Mouse (Mus musculus): ENCODE measurements around the gene Slc25a1. TPM values are rescaled to one million over a fixed set of nuclear protein-coding genes. Genes with fewer than 3 reads are reported as not detected.

The Slc25a1 gene
- total RNA-seq, 2 experiments from 2014 or later, result 37.1 to 39.9 TPM

DNA sequence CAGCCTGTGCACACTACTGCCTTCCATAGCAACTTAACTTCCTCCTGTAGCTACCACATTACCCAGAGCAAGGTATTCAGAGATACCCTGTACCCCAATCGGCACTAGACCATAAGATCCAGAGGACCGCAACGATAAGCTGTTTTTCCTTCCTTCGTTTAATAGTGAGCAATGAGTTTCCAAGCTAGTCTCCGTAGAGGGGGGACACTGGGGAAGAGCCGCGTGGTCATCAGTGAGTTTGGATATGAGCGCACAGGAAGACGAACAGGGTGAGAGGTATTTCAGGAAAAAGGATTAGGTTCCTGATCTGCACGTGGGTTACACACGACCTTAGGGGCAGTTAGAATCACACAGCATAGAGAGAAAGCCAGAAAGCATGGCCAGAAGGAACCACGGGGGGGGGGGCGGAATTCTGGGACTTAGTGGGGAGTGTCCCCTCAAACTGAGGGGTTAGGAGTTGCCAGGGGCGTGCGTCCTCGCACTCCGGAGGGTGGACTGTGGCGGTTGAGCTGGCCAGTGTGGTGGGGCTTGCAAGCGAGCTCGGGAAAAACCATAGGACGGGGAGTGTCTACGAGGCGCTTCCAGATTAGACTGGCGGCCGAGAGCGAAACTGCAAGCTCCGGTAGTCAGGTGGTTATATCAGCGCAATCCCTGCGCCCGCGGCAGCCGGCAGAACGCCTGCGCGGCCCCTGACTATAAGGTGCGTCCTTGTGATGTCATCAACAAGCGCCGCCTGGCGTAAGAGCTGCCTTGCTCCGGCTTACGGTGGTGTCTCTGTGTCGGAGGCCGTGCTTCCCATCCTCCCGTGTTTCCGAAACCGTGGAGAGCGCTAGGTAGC lies 6.5 kb downstream of the Slc25a1 start:
- DNase-seq, result peak; percentile 94

DNA sequence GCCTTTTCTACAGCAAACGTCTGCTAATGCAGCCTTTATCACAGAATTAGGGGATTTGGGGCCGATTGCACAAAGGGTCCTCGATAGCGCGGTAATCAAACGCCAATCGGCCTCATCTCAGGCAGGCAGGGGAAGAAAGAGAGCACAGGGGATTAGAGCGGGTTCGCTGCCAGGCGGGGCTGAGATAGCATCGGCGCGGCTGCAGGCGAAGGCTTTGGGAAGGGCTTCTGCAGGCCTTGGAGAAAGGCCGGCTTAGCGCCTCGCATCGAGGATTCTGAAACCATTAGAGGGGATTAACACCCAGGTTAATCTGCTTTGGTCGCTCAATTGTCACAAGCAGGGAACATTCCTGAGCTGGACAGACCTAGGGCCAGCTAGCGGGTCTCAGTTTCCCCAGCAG lies 7.4 kb downstream of the Slc25a1 start:
- DNase-seq, result no peak

DNA sequence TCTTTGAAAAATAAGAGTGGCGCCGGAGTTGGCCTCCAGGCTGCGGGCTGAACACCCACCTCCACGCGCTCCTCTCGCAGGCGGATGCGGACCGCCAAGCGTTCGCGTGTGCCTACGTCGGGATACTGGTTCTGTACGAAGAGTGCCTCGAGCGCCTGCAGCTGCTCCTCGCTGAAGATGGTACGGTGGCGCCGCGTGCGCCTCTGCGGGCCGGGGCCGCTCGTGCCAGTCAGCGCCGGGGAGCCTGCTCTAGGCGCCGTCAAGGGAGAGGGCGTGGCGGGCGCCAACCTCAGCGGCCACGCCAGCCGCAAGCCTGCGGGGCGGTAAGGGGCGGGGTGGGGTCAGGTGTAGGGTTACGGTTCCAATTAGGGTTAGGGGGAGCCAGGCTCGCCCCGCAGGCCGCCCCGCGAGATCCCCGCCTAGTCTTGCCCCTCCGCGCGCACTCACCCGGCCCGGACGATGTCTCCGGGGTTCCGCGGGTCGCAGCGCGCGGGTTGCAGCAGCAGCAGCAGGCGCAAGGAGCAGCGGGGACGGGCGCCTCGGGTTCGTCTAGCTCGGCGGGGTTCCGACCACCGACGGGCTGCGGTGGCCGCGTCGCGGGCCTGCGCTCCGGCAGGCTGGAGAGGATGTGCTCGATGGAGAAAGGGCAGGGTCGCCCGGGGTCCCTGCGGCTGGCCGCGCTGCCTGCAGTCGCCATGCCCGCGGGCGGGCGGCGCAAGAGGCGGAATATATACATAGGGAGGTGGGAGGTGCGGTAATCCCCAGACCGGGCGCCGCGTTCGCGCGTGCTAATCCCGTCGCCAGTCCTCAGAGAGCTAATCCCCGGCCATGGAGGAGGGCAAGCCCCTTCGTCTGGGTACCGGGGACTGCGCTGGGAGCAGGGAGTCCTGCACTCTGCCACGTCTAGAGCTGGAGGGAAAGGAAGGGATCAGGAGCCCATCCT lies 13.4 kb downstream of the Slc25a1 start, which contains the start of gene Gsc2:
Gsc2 (minus strand) TSS at position 753 of the 943 bp plus-strand sequence.
- DNase-seq, result no peak

DNA sequence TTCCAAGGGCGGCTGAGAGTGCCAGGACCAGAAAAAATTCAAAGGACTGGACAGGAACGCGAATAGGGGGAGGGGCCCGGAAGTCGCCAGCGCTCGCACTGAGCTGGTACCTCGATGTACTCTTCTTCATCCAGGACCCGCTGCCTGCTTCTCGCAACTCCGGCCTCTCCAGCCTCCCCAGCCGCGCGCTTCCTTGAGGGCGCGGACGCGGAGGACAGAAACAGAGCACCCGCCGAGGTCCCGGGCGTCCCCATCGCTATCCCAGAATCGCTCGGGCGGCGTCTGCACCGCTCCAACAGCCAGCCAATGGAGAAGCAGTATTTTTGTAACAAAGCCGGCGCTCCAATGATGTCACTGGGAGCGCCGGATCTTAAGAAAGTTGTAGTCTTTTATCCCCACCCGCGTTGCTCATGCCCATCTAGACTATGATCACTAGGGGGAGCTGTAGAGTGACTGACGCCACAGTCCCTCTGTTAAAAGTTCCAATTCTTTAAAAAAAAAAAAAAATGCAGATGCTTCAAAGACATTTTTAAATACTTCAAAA lies 16.9 kb downstream of the Slc25a1 start, which contains the start of gene Ess2:
Ess2 (minus strand) TSS at position 297 of the 544 bp plus-strand sequence.
- peak; percentile 92 for DNase-seq

DNA sequence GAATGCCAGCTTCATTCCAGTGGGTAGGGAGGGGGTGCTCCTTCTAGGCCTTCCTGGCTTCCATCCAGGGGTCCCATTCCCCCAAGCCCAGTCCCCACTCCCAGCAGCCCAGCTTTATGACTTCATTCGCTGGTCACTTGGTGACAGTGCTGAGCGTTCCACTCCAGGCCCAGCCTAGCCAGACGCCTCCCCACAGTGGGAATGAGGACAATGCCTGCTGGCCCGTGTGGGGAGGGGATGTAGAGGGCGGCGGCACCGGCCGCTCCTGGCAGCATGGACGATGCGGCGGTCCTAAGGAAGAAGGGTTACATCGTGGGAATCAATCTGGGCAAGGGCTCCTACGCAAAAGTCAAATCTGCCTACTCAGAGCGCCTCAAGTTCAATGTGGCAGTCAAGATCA lies 29.6 kb downstream of the Slc25a1 start, which contains the start of the genes Dgcr2 and Tssk2:
Dgcr2 (minus strand) TSS at position 101 of the 400 bp plus-strand sequence.
Tssk2 (plus strand) TSS at position 176 of the 400 bp plus-strand sequence.
- DNase-seq, result no peak

DNA sequence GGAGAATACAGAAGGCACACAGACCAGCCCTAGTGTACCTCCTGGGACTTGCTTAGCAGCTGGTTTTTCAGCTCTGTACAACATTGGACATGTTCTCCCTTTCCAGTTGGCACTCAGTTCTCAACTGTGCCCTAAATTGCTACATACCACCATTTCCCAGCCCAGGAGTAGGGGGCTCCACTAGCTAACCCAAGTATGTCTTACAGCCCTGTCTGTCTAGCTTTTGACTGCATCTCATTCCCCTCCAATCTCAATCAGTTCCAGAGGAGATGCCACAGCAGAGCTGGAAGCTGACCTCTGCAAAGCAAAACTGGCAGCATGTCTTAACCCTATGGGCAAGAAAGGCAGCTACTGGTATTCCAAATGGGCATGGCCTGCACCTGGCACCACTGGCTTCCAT lies 31.9 kb downstream of the Slc25a1 start:
- no peak for DNase-seq

DNA sequence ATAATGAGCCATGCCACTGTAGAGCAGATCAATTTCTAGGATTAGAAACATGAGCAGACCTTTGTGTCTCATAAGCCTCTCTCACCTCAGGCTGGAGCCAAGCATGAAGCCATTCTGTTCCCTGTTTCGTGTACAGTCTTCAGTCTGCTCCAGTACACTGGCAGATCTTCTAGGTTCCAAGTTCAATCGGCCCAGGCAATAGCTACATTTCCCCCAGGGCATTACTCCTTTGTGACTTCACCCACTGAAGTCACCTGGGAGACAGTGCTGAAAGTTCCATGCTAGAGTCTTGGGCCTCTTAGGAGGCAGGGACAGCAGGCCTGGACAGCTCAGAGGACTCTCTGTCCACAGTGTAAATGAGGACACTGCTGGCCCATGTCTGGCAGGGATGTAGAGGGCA lies 34.1 kb downstream of the Slc25a1 start, which contains the start of gene Tssk1:
Tssk1 (plus strand) TSS at position 301 of the 400 bp plus-strand sequence.
- no peak for DNase-seq

DNA sequence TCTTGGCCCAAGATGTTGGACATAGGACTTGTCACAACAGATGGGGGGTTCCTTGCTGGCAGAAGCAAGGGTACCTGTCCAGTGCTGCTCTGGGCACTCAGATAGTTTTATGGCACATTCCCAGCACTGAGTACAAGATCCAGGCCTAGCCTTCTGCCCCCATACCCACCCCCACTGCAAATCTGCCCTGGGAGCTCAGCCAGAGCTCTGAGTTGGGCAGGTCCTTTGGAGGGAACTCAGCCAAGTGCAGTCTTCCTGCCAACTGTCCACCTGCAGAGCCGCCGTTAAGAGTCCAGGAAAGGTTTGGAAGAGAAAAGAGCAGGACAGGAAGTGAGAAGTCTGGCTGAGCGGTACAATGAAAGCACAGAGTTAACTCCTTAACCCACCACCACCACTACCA lies 35.4 kb downstream of the Slc25a1 start:
- no peak for DNase-seq

DNA sequence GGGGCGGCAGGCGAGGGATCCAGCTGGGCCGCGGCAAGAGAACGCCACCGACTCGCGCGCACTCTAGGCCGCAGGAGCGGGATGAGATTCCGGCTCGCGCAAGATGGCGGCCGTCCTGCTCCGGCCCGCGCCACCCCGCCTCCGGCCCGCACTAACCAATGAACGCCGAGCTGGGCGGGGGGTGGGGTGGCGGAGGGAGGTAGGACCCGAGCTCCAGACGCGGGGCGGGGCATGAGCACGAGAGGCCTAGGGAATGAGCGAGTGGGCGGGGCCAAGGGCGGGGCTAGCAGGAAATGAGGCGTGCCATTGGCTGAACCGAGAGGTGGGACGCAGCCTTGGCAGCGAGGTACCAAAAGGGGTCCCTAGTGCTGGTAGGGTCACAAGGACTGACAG lies 36.5 kb downstream of the Slc25a1 start, which contains the start of gene Gm20518:
Gm20518 (minus strand) TSS at position 105 of the 393 bp plus-strand sequence.
- DNase-seq, result peak; percentile 98

DNA sequence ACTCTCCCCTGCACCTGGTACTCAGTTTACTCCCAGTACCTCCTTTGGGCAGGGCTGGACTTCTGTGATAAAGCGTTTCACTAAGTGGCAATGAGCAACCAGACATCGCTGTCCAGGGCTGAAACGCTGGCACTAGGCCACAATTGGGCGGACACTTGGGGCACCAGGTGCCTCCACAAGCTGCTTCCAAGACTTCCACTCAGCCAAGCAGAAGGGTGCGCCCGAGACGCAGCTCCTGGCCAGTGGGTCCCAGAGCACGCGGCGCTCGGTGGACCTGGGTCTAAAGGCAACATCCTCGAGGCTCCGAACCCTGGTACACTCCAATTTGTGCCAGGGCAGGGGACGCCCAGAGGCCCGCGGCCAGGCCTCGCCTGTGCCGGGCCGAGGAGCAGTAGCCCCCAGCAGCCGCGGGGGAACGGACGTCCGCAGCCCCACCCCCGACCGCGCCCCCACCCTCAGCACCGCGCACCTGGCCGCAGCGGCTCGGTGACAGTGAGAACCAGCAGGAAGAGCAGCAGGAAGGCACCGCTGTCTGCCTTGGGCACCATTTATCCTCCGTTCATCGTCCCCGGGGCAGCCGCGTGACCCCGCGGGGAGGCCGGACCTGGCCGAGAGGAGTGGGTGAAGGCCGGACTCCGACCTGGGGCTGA lies 37.0 kb downstream of the Slc25a1 start:
- DNase-seq, result peak; percentile 34 to 47

DNA sequence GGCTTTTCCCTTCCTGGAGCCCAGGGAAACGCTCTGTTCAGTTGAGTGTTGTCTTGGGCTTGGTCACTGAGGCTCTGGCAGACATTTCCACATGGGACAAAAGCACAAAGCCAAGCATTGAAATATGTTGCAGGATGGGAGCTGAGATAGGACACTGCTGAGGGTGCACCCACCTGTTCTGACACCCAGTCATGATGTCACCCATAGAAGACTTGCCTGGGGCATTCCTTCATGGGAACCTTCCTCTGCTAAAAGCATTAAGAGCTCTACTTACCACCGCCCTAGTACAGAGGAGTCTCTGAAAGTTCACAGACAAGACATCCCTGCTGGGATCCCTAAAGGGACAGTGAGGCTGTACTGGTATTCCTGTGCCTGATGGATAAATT lies 37.7 kb downstream of the Slc25a1 start:
- DNase-seq, result no peak

DNA sequence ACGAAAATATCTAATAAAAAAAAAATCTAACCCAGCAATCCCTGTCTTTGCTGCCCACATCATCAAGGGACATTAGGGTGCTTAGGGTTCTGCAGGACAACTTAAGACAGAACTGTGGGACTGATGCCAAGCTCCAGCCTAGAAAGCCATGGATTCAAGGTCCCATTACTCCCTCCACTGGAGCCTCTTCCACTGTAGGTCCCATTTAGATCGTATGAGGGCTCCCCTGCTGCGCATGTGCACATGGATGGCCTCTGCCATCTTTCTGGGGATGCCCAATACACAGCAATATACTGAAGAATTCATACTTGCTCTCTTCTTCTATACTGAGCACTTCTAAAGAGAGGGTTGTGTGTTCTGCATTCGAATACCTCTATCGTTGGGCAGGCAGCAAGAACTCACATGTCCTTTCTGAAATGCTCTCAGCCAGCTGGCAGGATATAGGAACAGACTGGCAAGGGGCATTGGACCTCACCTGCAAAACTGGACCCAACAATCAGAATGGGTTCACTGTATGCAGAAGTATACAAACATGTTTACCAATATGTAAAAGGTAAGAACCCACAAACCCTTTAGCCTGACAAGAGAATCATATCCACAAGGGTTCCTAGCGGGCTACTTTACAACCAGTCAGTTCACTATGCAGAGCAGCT lies 38.2 kb downstream of the Slc25a1 start:
- no peak for DNase-seq

DNA sequence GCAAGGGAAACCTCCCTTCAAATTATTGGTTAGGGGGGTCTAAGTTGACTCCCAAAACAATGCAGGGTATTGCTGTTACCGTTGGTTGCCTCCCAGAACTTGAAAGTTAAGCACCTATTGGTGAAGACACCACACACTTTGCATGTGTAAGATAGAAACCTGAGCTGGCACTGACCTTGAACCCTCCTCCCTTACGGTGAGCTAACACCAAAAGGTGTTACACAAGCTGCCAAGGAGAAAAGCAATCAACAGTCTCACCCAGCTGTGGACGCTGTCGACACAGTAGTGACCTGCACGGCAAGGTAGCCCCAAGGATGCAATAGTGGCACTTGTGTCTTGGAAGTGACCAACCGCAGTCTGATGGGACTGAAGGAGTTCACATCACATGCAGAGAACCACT lies 43.9 kb downstream of the Slc25a1 start:
- no peak for DNase-seq

DNA sequence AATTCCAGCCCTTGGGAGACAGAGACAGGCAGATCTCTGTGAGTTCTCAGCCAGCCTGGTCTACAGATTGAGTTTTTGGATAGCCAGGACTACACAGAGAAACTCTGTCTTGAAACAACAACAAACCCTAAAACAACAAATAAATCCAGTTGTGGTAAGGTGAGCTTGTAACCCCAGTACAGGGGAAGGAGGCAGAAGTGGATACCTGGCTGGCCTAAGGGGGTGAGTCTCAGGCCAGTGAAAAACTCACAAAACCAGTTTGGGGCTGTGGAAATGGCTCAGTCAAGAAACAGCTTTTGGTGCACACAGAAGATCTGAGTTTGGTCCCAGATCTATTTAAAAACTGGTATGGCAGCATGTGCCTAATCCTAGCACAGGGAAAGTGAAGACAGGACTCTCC lies 45.8 kb downstream of the Slc25a1 start:
- DNase-seq, result no peak

DNA sequence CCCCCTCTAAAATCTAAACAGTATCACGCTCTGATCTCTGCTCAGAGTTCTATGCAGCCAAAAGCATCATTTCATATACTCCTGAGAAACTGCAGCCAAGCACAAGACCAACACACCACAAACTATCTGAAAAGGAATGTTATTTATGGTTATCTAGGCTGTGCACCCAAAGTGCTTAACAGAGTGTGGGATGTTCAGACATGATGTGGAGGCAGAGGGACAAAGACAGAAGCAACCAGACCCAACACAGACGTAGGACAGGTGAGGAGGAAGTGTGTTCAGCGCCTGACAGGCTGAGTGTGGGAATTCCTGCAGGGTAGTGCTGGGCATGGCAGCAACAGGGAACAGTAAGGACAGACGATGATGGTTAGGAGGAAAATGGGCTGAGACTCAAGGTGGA lies 48.4 kb downstream of the Slc25a1 start:
- DNase-seq, result no peak

DNA sequence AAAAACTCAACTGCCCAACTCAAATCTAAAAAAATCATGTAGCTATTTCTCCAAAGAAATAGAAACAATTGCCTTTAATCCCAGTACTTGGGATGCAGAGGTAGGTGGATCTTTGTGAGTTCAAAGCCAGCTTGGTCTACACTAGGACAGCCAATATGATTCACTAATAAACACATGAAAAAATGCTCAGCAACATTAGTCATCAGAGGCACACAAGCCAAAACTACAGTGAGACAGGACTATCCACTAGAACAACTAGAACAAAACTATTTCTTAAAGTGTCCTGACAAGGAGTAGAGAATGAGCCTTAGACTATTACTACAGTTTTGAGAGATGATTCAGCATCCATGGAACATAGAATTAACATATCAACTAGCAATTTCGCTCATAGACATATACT lies 51.9 kb downstream of the Slc25a1 start:
- DNase-seq, result no peak

Other genes with a start within 250 kb of the Slc25a1 start
- 10 to 100 TPM; 73.4 to 80.2 TPM for gene Med15, start 195.3 kb downstream of the Slc25a1 start, total RNA-seq (2021)
- gene Klhl22, start 168.6 kb downstream of the Slc25a1 start, total RNA-seq (2021), result 100 to 1,000 TPM in 1 of 2 experiments, 10 to 100 TPM in 1; 86.2 to 109 TPM
- gene Scarf2, start 130.9 kb downstream of the Slc25a1 start, total RNA-seq (2021), result 1 to 10 TPM; 2.1 to 2.4 TPM
- gene B830017H08Rik, start 95.1 kb downstream of the Slc25a1 start, total RNA-seq (2021), result 1 to 10 TPM; 2.6 to 4.0 TPM
- gene Car15, start 89.9 kb downstream of the Slc25a1 start, total RNA-seq (2021), result 10 to 100 TPM; 12.8 to 16.4 TPM
- gene Gm20518, start 36.5 kb downstream of the Slc25a1 start, total RNA-seq (2021), result 1 to 10 TPM; 2.7 to 4.1 TPM
- gene Tssk1, start 34.0 kb downstream of the Slc25a1 start, total RNA-seq (2021), result not detected
- 100 to 1,000 TPM; 106 to 110 TPM for gene Dgcr2, start 29.7 kb downstream of the Slc25a1 start, total RNA-seq (2021)
- not detected for gene Tssk2, start 29.6 kb downstream of the Slc25a1 start, total RNA-seq (2021)
- gene Ess2, start 16.9 kb downstream of the Slc25a1 start, total RNA-seq (2021), result 10 to 100 TPM; 28.1 to 28.5 TPM
- gene Gsc2, start 13.2 kb downstream of the Slc25a1 start, total RNA-seq (2021), result not detected
- not detected for gene Vpreb2, start 52.2 kb upstream of the Slc25a1 start, total RNA-seq (2021)
- 10 to 100 TPM; 66.1 to 70.8 TPM for gene Dgcr6, start 124.6 kb upstream of the Slc25a1 start, total RNA-seq (2021)
- 10 to 100 TPM; 32.7 to 42.6 TPM for gene Prodh, start 162.0 kb upstream of the Slc25a1 start, total RNA-seq (2021)
- gene Rtn4r, start 199.4 kb upstream of the Slc25a1 start, total RNA-seq (2021), result 100 to 1,000 TPM in 1 of 2 experiments, 10 to 100 TPM in 1; 96.1 to 105 TPM